Mouse (Mus musculus): ENCODE measurements around the gene Mta2. TPM values are rescaled to one million over a fixed set of nuclear protein-coding genes. Genes with fewer than 3 reads are reported as not detected.

The Mta2 gene
- polyA plus RNA-seq, 1 experiment from 2014 or later, result 187 TPM

GRCm38 (mm10) chr19:8974638-8975037 is 33.0 kb downstream of the Mta2 start:
- no peaks in the 10 kb centered on the region for H3K9me3 ChIP-seq
- peaks cover 16% of the 10 kb centered on the region for H3K4me1 ChIP-seq
- H3K27ac ChIP-seq, result no peak overlapping the region
- H3K9ac ChIP-seq, result no peak overlapping the region
- no peaks in the 10 kb centered on the region for H3K27me3 ChIP-seq
- ATAC-seq (ENCODE audit: insufficient number of reproducible peaks, insufficient read depth, low FRiP score, low TSS enrichment, low read depth), result no peak
- H3K36me3 ChIP-seq, result peaks cover 99% of the 10 kb centered on the region
- WGBS, result 89% methylated on average over 1 of the region's 1 CpGs
- H3K4me3 ChIP-seq, result no peak overlapping the region
- no peak overlapping the region for H3K4me2 ChIP-seq

DNA sequence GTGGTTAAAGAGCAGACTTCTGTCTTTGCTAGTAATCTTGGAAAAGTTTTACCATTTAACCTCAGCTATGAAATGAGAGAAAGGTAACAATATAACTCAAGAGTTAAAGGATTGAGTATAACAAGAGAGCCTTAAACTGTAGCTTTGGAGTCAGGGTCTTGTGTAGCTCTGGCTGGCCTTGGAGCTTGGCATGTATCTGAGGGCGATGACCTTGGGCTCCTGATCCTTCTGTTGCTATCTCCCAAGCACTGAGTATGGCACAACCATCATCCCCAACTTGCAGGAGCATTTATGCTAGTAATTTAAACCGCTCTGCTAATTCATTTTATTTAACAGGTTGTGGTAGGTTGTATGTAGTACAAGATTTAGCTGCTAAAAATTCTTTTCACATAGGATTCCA is 33.8 kb downstream of the Mta2 start:
- Histone ChIP-seq H3K4me1 (peaks cover 22% of the 10 kb centered on the region), H3K9me3 (no peaks in the 10 kb centered on the region), H3K4me3 (no peak overlapping the region), H3K36me3 (peaks cover 99% of the 10 kb centered on the region), H3K27me3 (no peaks in the 10 kb centered on the region), H3K27ac (no peak overlapping the region), H3K9ac (no peak overlapping the region), H3K4me2 (no peak overlapping the region)
- WGBS, result 98% methylated on average over 2 of the region's 2 CpGs
- no peak for ATAC-seq (ENCODE audit: insufficient number of reproducible peaks, insufficient read depth, low FRiP score, low TSS enrichment, low read depth)

GRCm38 (mm10) chr19:8976535-8976934 is 34.9 kb downstream of the Mta2 start:
- ATAC-seq (ENCODE audit: insufficient number of reproducible peaks, insufficient read depth, low FRiP score, low TSS enrichment, low read depth), result peak; percentile 56; the same call in 1 of the 2 replicates
- H3K27me3 ChIP-seq, result no peaks in the 10 kb centered on the region
- no peak overlapping the region for H3K4me3 ChIP-seq
- no peak overlapping the region for H3K9ac ChIP-seq
- no peaks in the 10 kb centered on the region for H3K9me3 ChIP-seq
- peaks cover 31% of the 10 kb centered on the region for H3K4me1 ChIP-seq
- H3K36me3 ChIP-seq, result peaks cover 96% of the 10 kb centered on the region
- peak overlapping the region; percentile 29; the same call in 1 of the 2 replicates for H3K27ac ChIP-seq
- no peak overlapping the region for H3K4me2 ChIP-seq
- WGBS, result 33% methylated on average over 3 of the region's 3 CpGs

- peak overlapping the region; percentile 53; the same call in 1 of the 2 replicates for H3K27ac ChIP-seq
- no peak overlapping the region for H3K9ac ChIP-seq
Measured at GRCm38 (mm10) chr19:8980771-8981170, 39.1 kb downstream of the Mta2 start.

GRCm38 (mm10) chr19:8981450-8982168 is 39.9 kb downstream of the Mta2 start:
- H3K27me3 ChIP-seq, result no peaks in the 10 kb centered on the region
- no peaks in the 10 kb centered on the region for H3K9me3 ChIP-seq
- ATAC-seq (ENCODE audit: insufficient number of reproducible peaks, insufficient read depth, low FRiP score, low TSS enrichment, low read depth), result no peak
- H3K27ac ChIP-seq, result peak overlapping the region; percentile 53
- no peak overlapping the region for H3K4me2 ChIP-seq
- H3K4me1 ChIP-seq, result peaks cover 54% of the 10 kb centered on the region
- peaks cover 46% of the 10 kb centered on the region for H3K36me3 ChIP-seq
- 66% methylated on average over 2 of the region's 2 CpGs for WGBS
- no peak overlapping the region for H3K9ac ChIP-seq
- H3K4me3 ChIP-seq, result no peak overlapping the region

More at GRCm38 (mm10) chr19:8980771-8981170, 39.1 kb downstream of the Mta2 start:
- Histone ChIP-seq H3K9me3 (no peaks in the 10 kb centered on the region), H3K27me3 (no peaks in the 10 kb centered on the region), H3K4me3 (no peak overlapping the region), H3K4me1 (peaks cover 61% of the 10 kb centered on the region), H3K36me3 (peaks cover 54% of the 10 kb centered on the region), H3K4me2 (no peak overlapping the region)
- WGBS, result 33% methylated on average over 5 of the region's 5 CpGs
- ATAC-seq (ENCODE audit: insufficient number of reproducible peaks, insufficient read depth, low FRiP score, low TSS enrichment, low read depth), result no peak

GRCm38 (mm10) chr19:8982303-8983149 is 40.9 kb downstream of the Mta2 start:
- no peak for ATAC-seq (ENCODE audit: insufficient number of reproducible peaks, insufficient read depth, low FRiP score, low TSS enrichment, low read depth)
- H3K27ac ChIP-seq, result peak overlapping the region; percentile 60

DNA sequence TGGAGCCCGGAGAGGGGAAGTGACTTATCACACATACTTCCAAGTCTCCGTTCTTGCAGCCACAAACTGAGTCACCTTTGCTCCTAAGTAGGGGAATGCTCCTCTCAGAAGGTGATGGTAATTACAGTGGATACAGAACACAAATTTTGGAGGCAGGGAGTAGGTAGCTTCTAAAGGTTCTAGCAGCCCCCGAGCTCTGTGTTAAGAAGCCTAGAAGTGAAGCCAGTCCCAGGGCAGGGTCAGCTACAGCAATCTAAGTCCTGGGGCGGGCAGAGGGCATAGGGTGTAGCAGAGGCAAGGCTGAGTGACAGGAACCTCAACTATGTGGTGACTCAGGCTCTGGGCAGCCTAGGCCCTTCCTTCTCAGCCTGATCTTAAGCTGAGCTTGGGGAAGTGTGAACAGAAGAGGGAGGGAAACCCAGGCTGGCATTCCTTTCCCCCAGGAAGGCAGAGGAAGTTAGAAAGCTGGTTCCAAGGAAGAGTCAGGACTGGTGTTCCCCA is 41.5 kb downstream of the Mta2 start:
- Histone ChIP-seq H3K36me3 (peaks cover 30% of the 10 kb centered on the region), H3K4me3 (no peak overlapping the region), H3K27me3 (no peaks in the 10 kb centered on the region), H3K27ac (peak overlapping the region; percentile 82), H3K9me3 (no peaks in the 10 kb centered on the region), H3K9ac (no peak overlapping the region), H3K4me2 (no peak overlapping the region), H3K4me1 (peaks cover 65% of the 10 kb centered on the region)
- ATAC-seq (ENCODE audit: insufficient number of reproducible peaks, insufficient read depth, low FRiP score, low TSS enrichment, low read depth), result no peak
- WGBS, result 48% methylated on average over 4 of the region's 4 CpGs

More at GRCm38 (mm10) chr19:8982303-8983149, 40.9 kb downstream of the Mta2 start:
- Histone ChIP-seq H3K4me2 (no peak overlapping the region), H3K36me3 (peaks cover 37% of the 10 kb centered on the region), H3K4me1 (peaks cover 58% of the 10 kb centered on the region), H3K9me3 (no peaks in the 10 kb centered on the region), H3K9ac (no peak overlapping the region), H3K4me3 (no peak overlapping the region), H3K27me3 (no peaks in the 10 kb centered on the region)
- 60% methylated on average over 5 of the region's 5 CpGs for WGBS

DNA sequence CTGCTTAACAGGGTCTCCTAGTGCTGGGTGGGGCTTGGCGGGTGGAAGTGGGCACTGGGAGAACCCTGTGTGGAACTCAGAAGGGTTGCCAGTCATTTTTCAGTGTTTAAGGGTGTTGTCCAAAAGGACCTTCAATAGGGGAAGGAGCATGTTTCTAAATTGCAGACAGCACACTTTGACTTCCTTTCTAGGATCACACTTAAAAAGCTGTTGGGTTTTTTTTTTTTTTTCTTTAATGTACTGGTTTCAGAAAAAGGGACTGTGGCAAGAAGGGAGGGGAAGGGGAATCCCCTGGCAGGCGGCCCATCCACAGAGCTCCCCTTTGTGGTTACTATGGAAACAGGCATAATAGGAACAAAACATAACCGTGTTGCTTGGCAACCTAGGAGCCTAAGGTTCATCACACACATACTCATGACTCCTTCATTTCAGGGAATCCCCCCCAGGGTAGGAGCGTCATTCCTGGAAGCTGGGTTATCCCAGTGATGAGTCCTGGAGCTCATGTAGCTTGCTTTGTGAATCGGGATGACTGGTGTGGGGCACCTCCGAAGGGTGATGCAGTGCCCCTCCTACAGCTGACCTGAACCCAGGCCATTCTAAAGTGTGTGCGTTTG is 42.7 kb downstream of the Mta2 start:
- Histone ChIP-seq H3K4me3 (no peak overlapping the region), H3K4me2 (peak overlapping the region; percentile 33; the same call in 1 of the 2 replicates), H3K27ac (peak overlapping the region; percentile 85), H3K36me3 (peaks cover 18% of the 10 kb centered on the region), H3K4me1 (peaks cover 72% of the 10 kb centered on the region), H3K9me3 (no peaks in the 10 kb centered on the region), H3K9ac (peak overlapping the region; percentile 32; the same call in 1 of the 2 replicates), H3K27me3 (no peaks in the 10 kb centered on the region)
- 7% methylated on average over 7 of the region's 7 CpGs for WGBS
- ATAC-seq (ENCODE audit: insufficient number of reproducible peaks, insufficient read depth, low FRiP score, low TSS enrichment, low read depth), result no peak

- Histone ChIP-seq H3K9me3 (no peaks in the 10 kb centered on the region), H3K27ac (no peak overlapping the region), H3K27me3 (no peaks in the 10 kb centered on the region), H3K4me2 (no peak overlapping the region), H3K9ac (no peak overlapping the region), H3K4me1 (peaks cover 63% of the 10 kb centered on the region), H3K4me3 (no peak overlapping the region), H3K36me3 (peaks cover 4% of the 10 kb centered on the region; the same call in 1 of the 2 replicates)
- ATAC-seq (ENCODE audit: insufficient number of reproducible peaks, insufficient read depth, low FRiP score, low TSS enrichment, low read depth), result no peak
- 70% methylated on average over 5 of the region's 5 CpGs for WGBS
Measured at GRCm38 (mm10) chr19:8985891-8986290, 44.2 kb downstream of the Mta2 start.

- Histone ChIP-seq H3K4me1 (peaks cover 66% of the 10 kb centered on the region), H3K4me3 (peak overlapping the region; percentile 91), H3K27me3 (no peaks in the 10 kb centered on the region), H3K27ac (peak overlapping the region; percentile 100), H3K4me2 (peak overlapping the region; percentile 79), H3K9me3 (no peaks in the 10 kb centered on the region), H3K36me3 (no peaks in the 10 kb centered on the region), H3K9ac (0 out of 2 replicates have a peak overlapping the region, but pooled peaks have one; percentile 97)
- 30% methylated on average over 2 of the region's 2 CpGs for WGBS
- no peak for ATAC-seq (ENCODE audit: insufficient number of reproducible peaks, insufficient read depth, low FRiP score, low TSS enrichment, low read depth)
Measured at GRCm38 (mm10) chr19:8987816-8988215, 46.1 kb downstream of the Mta2 start.

DNA sequence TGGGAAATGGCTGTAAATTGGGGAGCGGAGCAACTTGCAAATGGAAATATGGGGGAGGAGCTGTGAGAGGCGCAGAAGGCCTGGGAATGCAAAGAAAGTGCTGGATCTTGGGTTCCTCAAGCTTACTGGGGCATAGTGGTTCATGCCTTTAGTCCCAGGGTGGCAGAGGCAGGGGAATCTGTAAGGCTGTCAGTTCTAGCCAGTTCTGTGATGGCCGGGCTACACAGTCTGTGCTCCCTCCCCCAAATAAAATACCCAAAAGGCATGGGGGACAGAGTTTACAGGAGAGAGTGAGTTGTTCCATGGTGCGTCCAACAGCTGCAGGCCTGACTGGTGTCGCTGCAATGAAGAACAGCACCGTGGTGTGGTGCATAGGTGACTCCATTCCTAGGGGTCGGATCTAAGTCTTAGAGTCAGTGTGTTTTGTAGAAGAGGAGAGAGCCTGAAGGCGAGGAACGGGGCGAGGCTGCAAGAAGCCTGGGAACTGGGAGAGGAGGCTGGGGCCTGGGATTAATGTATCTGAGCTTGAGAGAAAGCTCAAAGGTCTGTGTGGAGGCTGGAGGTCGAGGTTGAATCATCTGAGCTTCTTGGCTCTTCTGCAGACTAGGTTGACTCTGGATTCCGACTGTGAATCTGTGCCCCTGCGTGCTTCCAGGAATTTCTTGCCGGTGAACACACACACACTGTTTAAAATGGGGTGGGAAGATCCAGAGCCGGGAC is 46.8 kb downstream of the Mta2 start:
- Histone ChIP-seq H3K27ac (peak overlapping the region; percentile 100), H3K4me2 (peak overlapping the region; percentile 79), H3K9me3 (no peaks in the 10 kb centered on the region), H3K4me1 (peaks cover 66% of the 10 kb centered on the region), H3K36me3 (no peaks in the 10 kb centered on the region), H3K4me3 (peak overlapping the region; percentile 91), H3K9ac (peak overlapping the region; percentile 97), H3K27me3 (no peaks in the 10 kb centered on the region)
- ATAC-seq (ENCODE audit: insufficient number of reproducible peaks, insufficient read depth, low FRiP score, low TSS enrichment, low read depth), result no peak
- 10% methylated on average over 15 of the region's 15 CpGs for WGBS

All from embryonic facial prominence, embryonic 13.5 days (tissue).